Mouse (Mus musculus) erythroblast, embryonic 14.5 days (primary cell): ENCODE measurements around the gene Krtap5-2.

Experiments used
- GATA1 ChIP-seq: IDR thresholded peaks from 2 replicates; pipeline ENCODE4 v1.6.1; 2012; ENCODE audit warnings: low read length, inconsistent platforms, mixed read lengths
- TAL1 ChIP-seq: IDR thresholded peaks from 3 replicates; pipeline ENCODE4 v1.6.1; 2012; ENCODE audit warnings: low read length, inconsistent platforms, mixed read lengths

DNA sequence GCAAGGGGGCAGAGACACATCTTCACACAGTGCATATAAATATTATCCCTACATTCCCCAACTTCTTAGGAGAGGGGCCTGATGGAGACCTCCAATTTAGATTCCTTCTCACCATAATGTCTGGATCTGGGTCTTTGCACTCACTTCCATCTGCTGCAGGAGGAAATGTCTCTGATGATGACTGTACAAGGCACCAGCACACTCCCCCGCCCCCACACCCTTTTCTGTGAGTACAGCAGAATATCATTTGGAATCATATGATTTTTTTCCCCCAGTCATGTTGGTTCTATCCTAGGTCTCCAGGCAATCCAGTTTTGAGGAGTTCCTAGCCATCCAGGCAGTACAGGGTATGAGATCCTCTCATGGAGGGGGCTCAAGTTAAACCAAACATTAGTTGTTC is 2.9 kb upstream of the Krtap5-2 start:
- TF ChIP-seq TAL1, result no peak
- TF ChIP-seq GATA1, result no peak
